Mouse (Mus musculus) midbrain, embryonic 11.5 days (tissue): ENCODE measurements at regions not wholly inside any gene's neighbourhood (a gene's known extent, or its start where the extent isn't known, plus 50 kb on each side); places are given as distances from the start of the nearest gene placed in this dataset.
A peak's percentile ranks its signal among the peaks of the same experiment; 100 is the strongest.

Experiments used
- ATAC-seq: fragments of 200-750 bp; cut with Nextera tagmentation; 2 replicates; pipeline ENCODE4 v1.8.0; 2017; ENCODE audit warnings: moderate TSS enrichment, moderate library complexity; ENCODE audit not compliant: low FRiP score
- DNase-seq: peaks from one replicate; pipeline ENCODE4 v3.0.0; 2015; ENCODE audit warnings: low spot score; ENCODE audit errors: missing footprints
- H3K27ac ChIP-seq: fragments of 300-500 bp; sonication (generic); 2 replicates; pipeline ENCODE4 v1.5.1; 2014; ENCODE audit warnings: low read depth, low read length
- H3K27me3 ChIP-seq: fragments of 300-500 bp; sonication (generic); 2 replicates; pipeline ENCODE4 v1.6.1; 2014; ENCODE audit warnings: mild to moderate bottlenecking, low read length, moderate library complexity, mixed read lengths; ENCODE audit not compliant: control insufficient read depth, insufficient read depth
- H3K36me3 ChIP-seq: fragments of 300-500 bp; sonication (generic); 2 replicates; pipeline ENCODE4 v1.6.1; 2014; ENCODE audit warnings: mild to moderate bottlenecking, low read length, moderate library complexity, mixed read lengths; ENCODE audit not compliant: control insufficient read depth, insufficient read depth
- H3K4me1 ChIP-seq: fragments of 300-500 bp; sonication (generic); 2 replicates; pipeline ENCODE4 v1.6.1; 2014; ENCODE audit warnings: low read length; ENCODE audit not compliant: control insufficient read depth, insufficient read depth
- H3K4me2 ChIP-seq: fragments of 300-500 bp; sonication (generic); 2 replicates; pipeline ENCODE4 v1.6.1; 2014; ENCODE audit warnings: mild to moderate bottlenecking, moderate library complexity
- H3K4me3 ChIP-seq: fragments of 300-500 bp; sonication (generic); 2 replicates; pipeline ENCODE4 v1.5.1; 2014; ENCODE audit warnings: low read depth, low read length
- H3K9ac ChIP-seq: fragments of 300-500 bp; sonication (generic); 2 replicates; pipeline ENCODE4 v1.6.1; 2014; ENCODE audit warnings: low read length
- H3K9me3 ChIP-seq: fragments of 300-500 bp; sonication (generic); 2 replicates; pipeline ENCODE4 v1.6.1; 2016; ENCODE audit warnings: low read length; ENCODE audit not compliant: control insufficient read depth
- WGBS: fragments of 180-500 bp; shearing (Covaris S2); extraction: QIAGEN DNeasy Blood & Tissue Kit; methylation state at CpG from one replicate; pipeline ENCODE4 v1.1.7; 2014; 5-methylcytosine and 5-hydroxymethylcytosine counted together

DNA sequence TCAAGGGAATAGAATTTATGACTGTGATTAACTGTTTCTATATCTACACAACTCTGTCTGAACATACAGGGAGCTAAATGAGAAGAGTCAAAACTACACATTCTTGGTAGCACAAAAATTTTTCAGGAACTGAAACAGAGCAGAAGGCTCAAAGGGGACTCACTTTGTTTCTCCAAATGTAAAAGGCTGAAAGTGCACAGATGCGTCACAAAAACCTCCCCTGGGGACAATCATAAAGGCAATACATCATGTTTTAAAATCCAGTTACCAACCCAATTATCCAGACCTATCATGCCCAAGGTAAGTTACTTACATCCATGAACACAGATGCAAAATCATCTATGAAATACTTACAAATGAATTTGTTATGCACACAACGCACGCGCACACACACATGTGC lies 155.0 kb upstream of the Fndc3a start:
- H3K4me3 ChIP-seq, result no peak overlapping the region
- H3K4me1 ChIP-seq, result no peaks in the 10 kb centered on the region
- ATAC-seq, result no peak
- no peak overlapping the region for H3K4me2 ChIP-seq
- no peak overlapping the region for H3K9ac ChIP-seq
- peak; percentile 49 for DNase-seq
- 90% methylated on average over 4 of the region's 4 CpGs for WGBS
- no peaks in the 10 kb centered on the region for H3K27me3 ChIP-seq
- no peaks in the 10 kb centered on the region for H3K9me3 ChIP-seq
- no peaks in the 10 kb centered on the region for H3K36me3 ChIP-seq
- no peak overlapping the region for H3K27ac ChIP-seq

- Histone ChIP-seq H3K4me2 (no peak overlapping the region), H3K27me3 (no peaks in the 10 kb centered on the region), H3K4me1 (no peaks in the 10 kb centered on the region), H3K9me3 (no peaks in the 10 kb centered on the region), H3K36me3 (no peaks in the 10 kb centered on the region), H3K27ac (no peak overlapping the region), H3K4me3 (no peak overlapping the region), H3K9ac (no peak overlapping the region)
- DNase-seq, result peak; percentile 72
- WGBS, result 73% methylated on average over 5 of the region's 5 CpGs
- no peak for ATAC-seq
These were observed 154.3 kb upstream of the Fndc3a start for GRCm38 (mm10) chr14:72864130-72864529.

DNA sequence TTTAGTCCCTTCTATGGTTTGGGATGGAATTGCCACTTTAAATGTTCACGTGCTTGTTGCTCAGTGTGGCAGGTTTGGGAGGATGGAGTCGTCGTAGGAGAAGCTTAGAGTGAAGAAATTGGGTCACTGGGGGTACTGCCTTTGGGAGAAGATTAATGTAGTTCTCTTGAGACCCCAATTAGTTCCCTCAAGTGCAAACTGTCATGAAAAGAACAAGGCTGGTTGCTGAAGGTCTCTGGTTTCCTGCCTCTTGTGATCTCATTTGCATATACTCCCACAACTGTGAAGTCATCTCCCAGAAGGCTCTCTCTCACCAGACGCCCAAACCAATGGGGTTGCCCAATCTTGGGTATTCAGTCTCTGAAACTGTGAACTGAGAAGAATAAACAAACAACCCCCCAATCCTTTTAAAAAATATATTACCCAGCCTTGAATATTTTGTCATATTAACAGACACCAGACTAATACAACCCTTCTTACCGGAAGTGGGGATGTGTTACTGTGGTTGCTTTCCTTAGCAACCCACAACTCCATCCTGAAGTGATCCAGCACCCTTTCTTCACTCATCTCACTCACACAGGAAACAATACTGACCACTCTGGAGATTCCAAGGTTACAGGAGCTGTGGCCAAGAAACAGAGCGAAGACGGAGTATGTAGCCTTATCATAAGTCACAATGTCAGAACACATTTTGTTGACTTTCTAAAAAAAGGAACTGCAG lies 153.2 kb upstream of the Fndc3a start:
- WGBS, result 80% methylated on average over 7 of the region's 7 CpGs

DNA sequence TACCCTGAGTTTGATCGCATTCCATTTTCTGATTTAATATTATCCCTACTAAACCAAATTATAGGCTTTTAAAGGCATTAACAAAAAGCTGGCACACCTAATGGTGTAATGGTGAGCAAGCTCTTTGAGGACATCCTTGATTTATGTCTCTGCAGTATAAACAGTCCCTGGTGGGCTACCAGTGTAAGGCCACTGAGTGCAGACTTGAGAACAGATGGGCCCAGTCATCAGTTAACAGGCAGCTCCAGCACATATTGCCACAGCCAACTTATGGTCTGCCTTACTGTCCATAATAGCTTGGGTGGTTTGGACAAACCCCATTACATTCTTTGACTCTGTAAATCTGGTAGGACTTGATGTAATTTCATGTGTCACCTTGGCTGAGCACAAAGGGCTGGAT lies 144.4 kb upstream of the Fndc3a start:
- DNase-seq (peak; percentile 61), ATAC-seq (no peak)
- no peaks in the 10 kb centered on the region for H3K9me3 ChIP-seq
- WGBS, result 96% methylated on average over 1 of the region's 1 CpGs
- H3K36me3 ChIP-seq, result no peaks in the 10 kb centered on the region
- H3K4me1 ChIP-seq, result no peaks in the 10 kb centered on the region
- H3K4me2 ChIP-seq, result no peak overlapping the region
- no peak overlapping the region for H3K27ac ChIP-seq
- no peak overlapping the region for H3K4me3 ChIP-seq
- no peak overlapping the region for H3K9ac ChIP-seq
- no peaks in the 10 kb centered on the region for H3K27me3 ChIP-seq

More for the DNA sequence above, 153.2 kb upstream of the Fndc3a start:
- H3K27ac ChIP-seq, result no peak overlapping the region
- DNase-seq, result no peak
- H3K4me1 ChIP-seq, result no peaks in the 10 kb centered on the region
- H3K4me3 ChIP-seq, result no peak overlapping the region
- H3K36me3 ChIP-seq, result no peaks in the 10 kb centered on the region
- H3K4me2 ChIP-seq, result no peak overlapping the region
- H3K9me3 ChIP-seq, result no peaks in the 10 kb centered on the region
- H3K27me3 ChIP-seq, result no peaks in the 10 kb centered on the region
- ATAC-seq, result no peak
- no peak overlapping the region for H3K9ac ChIP-seq

- ATAC-seq (no peak), DNase-seq (peak; percentile 17)
- H3K4me2 ChIP-seq, result no peak overlapping the region
- no peaks in the 10 kb centered on the region for H3K9me3 ChIP-seq
- WGBS, result 79% methylated on average over 3 of the region's 3 CpGs
- H3K27ac ChIP-seq, result no peak overlapping the region
- no peaks in the 10 kb centered on the region for H3K27me3 ChIP-seq
- H3K36me3 ChIP-seq, result no peaks in the 10 kb centered on the region
- no peak overlapping the region for H3K9ac ChIP-seq
- H3K4me3 ChIP-seq, result no peak overlapping the region
- H3K4me1 ChIP-seq, result no peaks in the 10 kb centered on the region
These were observed 143.3 kb upstream of the Fndc3a start for GRCm38 (mm10) chr14:72853104-72853503.

DNA sequence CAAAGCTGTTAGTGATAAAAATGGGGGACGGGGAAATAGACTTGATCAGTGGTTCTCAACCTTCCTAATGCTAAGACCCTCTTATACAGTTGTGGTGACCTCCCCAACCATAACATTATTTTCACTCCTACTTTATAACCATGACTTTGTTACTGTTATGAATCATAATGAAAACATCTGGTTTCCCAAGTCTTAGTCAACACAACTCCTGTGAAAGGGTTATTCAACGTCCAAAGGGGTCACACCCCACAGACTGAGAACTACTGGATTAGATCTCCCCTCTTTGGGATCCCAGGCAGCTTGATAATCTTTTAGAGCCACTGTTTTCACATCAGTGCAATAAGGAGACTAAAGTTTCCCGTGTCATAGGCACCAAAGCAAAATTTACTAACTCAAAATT lies 141.1 kb upstream of the Fndc3a start:
- Histone ChIP-seq H3K4me1 (no peaks in the 10 kb centered on the region; the same call in 1 of the 2 replicates), H3K27me3 (no peaks in the 10 kb centered on the region), H3K27ac (no peak overlapping the region), H3K9me3 (no peaks in the 10 kb centered on the region), H3K4me2 (no peak overlapping the region), H3K4me3 (no peak overlapping the region), H3K9ac (no peak overlapping the region), H3K36me3 (no peaks in the 10 kb centered on the region)
- no peak for DNase-seq
- no peak for ATAC-seq
- 73% methylated on average over 3 of the region's 3 CpGs for WGBS

DNA sequence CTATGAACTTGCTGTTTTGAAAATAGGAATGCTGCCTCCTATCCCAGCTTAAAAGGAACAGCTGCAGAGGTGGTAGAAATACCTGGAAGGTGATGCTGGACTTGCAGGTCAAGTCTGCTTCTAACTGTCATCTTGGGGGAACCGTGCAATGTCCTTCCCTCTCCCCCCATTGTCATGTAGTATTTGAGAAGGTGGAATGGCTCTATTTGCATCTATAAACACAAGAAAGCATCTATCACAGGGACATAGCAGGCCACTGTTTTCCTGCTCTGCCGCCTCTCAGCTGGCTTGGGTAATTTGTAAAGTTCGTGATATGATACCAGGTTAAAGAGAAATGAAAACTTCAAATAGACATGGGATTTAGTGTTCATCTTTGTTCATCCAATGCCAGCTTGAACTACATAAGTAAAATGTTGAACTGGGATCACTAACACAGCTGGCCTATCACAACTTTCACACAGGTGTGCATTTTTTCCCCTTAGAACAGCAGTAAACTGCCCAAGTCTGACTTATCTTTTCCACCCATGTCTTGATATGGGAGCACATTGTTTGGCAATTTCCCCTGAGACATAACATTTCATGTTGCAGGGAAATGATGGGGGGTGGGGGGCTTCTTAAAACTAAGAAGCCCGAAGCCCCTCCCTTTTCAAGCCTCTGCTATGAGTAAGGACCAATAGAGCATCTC lies 138.6 kb upstream of the Fndc3a start:
- ATAC-seq, result no peak
- WGBS, result 90% methylated on average over 4 of the region's 4 CpGs
- Histone ChIP-seq H3K4me2 (no peak overlapping the region), H3K9ac (no peak overlapping the region), H3K36me3 (no peaks in the 10 kb centered on the region), H3K9me3 (no peaks in the 10 kb centered on the region), H3K27me3 (no peaks in the 10 kb centered on the region), H3K27ac (no peak overlapping the region), H3K4me1 (no peaks in the 10 kb centered on the region; the same call in 1 of the 2 replicates), H3K4me3 (no peak overlapping the region)
- no peak for DNase-seq

GRCm38 (mm10) chr14:72847466-72847865 lies 137.7 kb upstream of the Fndc3a start:
- Histone ChIP-seq H3K36me3 (no peaks in the 10 kb centered on the region), H3K9me3 (no peaks in the 10 kb centered on the region), H3K27ac (no peak overlapping the region), H3K9ac (no peak overlapping the region), H3K4me1 (no peaks in the 10 kb centered on the region; the same call in 1 of the 2 replicates), H3K4me3 (no peak overlapping the region), H3K27me3 (no peaks in the 10 kb centered on the region), H3K4me2 (no peak overlapping the region)
- no peak for ATAC-seq
- WGBS, result 80% methylated on average over 7 of the region's 7 CpGs
- DNase-seq, result no peak

DNA sequence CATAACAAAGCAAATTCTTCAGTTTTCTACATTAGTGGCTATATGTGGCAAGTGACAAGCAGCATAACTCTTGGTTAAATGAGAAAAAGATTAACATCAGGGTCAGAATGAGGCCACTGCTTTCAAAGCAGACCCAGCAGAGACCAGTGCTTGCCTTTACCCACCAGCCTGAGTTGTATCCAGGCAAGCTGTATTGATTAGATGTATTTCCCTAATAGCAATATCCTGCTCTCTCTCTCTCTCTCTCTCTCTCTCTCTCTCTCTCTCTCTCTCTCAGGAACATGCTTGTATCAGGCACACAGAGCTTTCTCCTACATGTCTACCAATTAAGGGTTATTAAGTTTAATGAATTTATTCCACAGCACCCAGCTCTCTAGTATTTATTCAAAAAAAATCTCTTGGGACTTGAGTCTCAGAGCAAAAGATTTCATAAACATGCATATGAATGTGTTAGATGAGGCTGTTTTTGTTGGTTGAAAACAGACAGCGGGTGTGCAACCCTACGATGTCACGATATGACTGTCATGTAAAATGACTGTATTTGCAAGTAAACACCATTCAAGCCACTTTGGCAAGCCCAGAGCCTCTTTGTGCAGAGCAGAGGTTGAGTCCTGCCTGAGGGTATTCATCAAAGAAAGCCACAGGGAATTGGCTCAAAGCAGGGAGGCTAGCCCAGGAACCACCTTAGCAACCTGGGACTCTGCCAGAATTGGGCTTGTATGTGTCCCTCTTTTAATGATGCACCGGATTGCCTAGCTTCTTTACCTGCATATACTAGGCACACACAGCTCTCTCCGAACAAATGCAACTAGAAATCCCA lies 136.0 kb upstream of the Fndc3a start:
- 0 out of 2 replicates have a peak, but pooled peaks have one; percentile 42 for ATAC-seq
- Histone ChIP-seq H3K4me2 (no peak overlapping the region), H3K9me3 (no peaks in the 10 kb centered on the region), H3K9ac (no peak overlapping the region), H3K4me1 (no peaks in the 10 kb centered on the region; the same call in 1 of the 2 replicates), H3K27me3 (no peaks in the 10 kb centered on the region), H3K36me3 (no peaks in the 10 kb centered on the region), H3K4me3 (no peak overlapping the region), H3K27ac (no peak overlapping the region)
- 80% methylated on average over 5 of the region's 5 CpGs for WGBS
- DNase-seq, result peak; percentile 73
